Mouse (Mus musculus): ENCODE data around the gene Gpr161. TPM values are rescaled to one million over a fixed set of nuclear protein-coding genes. Genes with fewer than 3 reads are reported as not detected.
A peak's percentile ranks its signal among the peaks of the same experiment; 100 is the strongest.

Gpr161 gene
- polyA plus RNA-seq, 1 experiment = 2.8 TPM

DNA sequence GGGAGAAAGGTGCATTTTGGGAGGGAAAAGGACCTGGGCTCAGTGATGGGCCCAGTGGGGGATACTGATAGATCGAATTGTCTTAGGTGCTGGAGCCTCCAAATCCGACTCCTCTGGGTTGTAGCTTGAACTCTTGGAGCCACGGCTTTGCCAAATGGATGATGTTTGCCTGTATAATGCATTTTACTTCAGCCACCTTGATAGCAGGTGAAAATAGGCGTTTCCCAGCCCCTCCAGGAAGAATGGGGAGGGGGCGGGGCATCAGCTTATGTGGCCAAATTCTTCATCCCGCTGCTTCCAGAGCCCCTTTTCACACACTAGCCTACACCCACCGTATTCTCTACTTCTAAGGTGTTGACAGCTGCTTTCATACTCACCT is 12.6 kb upstream of the Gpr161 start:
- no peaks in the 10 kb centered on the region for H3K36me3 ChIP-seq (ENCODE audit: control insufficient read depth, insufficient read depth, low read length, poor library complexity, severe bottlenecking)
- no peak overlapping the region for H3K9ac ChIP-seq (ENCODE audit: low read depth, poor library complexity, severe bottlenecking)
- no peak overlapping the region for H3K4me3 ChIP-seq (ENCODE audit: low read depth, low read length)
- no peak overlapping the region for H3K27ac ChIP-seq (ENCODE audit: insufficient read depth, low read length)
- TF ChIP-seq CTCF (IDR thresholded peaks at IDR 0.05; ENCODE audit: low read depth, low read length) = no peak
- TF ChIP-seq POLR2A (IDR thresholded peaks at IDR 0.05; ENCODE audit: insufficient read depth, low read length) = no peak
- no peak for TF ChIP-seq EP300 (IDR thresholded peaks at IDR 0.05; ENCODE audit: insufficient read depth, low read depth, low read length)
- H3K4me1 ChIP-seq (ENCODE audit: control insufficient read depth, insufficient read depth, low read length) = no peaks in the 10 kb centered on the region
- no peaks in the 10 kb centered on the region for H3K27me3 ChIP-seq (ENCODE audit: control insufficient read depth, insufficient read depth, low read length, poor library complexity, severe bottlenecking)
- no peaks in the 10 kb centered on the region for H3K9me3 ChIP-seq (replicated peaks; ENCODE audit: control insufficient read depth, insufficient read depth, low read length, poor library complexity, severe bottlenecking)

DNA sequence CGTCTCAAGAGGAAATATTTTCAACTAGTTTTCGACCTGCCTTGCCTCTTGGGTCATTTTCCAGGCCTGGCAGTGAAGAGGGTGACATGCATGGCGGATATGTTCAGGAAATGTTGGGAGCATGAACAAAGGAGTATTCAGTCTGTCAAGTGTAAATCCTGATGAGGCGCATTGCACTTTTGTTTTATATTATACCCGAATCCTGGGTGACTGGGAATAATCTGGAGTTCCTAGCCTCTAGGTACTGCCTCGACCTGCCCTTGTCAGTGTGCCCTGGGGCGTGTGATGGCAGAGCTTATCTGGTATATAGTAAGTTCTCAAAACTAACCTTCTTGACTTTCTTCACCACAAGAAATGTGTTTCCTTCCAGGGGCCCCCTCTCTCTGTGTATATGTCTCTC is 11.5 kb upstream of the Gpr161 start:
- Histone ChIP-seq H3K4me3 (ENCODE audit: low read depth, low read length) (no peak overlapping the region), H3K36me3 (ENCODE audit: control insufficient read depth, insufficient read depth, low read length, poor library complexity, severe bottlenecking) (no peaks in the 10 kb centered on the region), H3K9ac (ENCODE audit: low read depth, poor library complexity, severe bottlenecking) (no peak overlapping the region), H3K27ac (ENCODE audit: insufficient read depth, low read length) (no peak overlapping the region), H3K27me3 (ENCODE audit: control insufficient read depth, insufficient read depth, low read length, poor library complexity, severe bottlenecking) (no peaks in the 10 kb centered on the region), H3K9me3 (replicated peaks; ENCODE audit: control insufficient read depth, insufficient read depth, low read length, poor library complexity, severe bottlenecking) (no peaks in the 10 kb centered on the region), H3K4me1 (ENCODE audit: control insufficient read depth, insufficient read depth, low read length) (no peaks in the 10 kb centered on the region)
- TF ChIP-seq EP300 (IDR thresholded peaks at IDR 0.05; ENCODE audit: insufficient read depth, low read depth, low read length) = no peak
- no peak for TF ChIP-seq POLR2A (IDR thresholded peaks at IDR 0.05; ENCODE audit: insufficient read depth, low read length)
- no peak for TF ChIP-seq CTCF (IDR thresholded peaks at IDR 0.05; ENCODE audit: low read depth, low read length)

DNA sequence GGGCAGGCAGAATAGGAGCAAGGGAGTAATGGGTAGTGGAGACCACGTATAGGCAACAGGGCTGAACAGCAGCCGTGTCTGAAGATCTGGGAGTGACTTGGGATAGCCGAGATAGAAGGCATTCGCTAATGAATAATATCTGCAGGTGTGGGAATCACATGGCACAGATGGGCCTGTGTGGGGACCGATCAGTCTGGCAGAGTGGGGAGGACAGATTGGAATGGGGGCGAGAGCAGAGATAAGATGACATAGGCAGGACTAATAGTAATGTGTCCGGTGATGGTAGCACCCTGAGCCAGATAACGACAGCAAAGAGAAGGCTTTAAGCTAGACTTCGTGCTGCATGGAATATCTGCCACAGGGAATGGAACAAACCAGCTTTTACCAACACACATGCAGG is 7.4 kb upstream of the Gpr161 start:
- Histone ChIP-seq H3K9me3 (replicated peaks; ENCODE audit: control insufficient read depth, insufficient read depth, low read length, poor library complexity, severe bottlenecking) (no peaks in the 10 kb centered on the region), H3K27ac (ENCODE audit: insufficient read depth, low read length) (no peak overlapping the region), H3K36me3 (ENCODE audit: control insufficient read depth, insufficient read depth, low read length, poor library complexity, severe bottlenecking) (no peaks in the 10 kb centered on the region), H3K9ac (ENCODE audit: low read depth, poor library complexity, severe bottlenecking) (no peak overlapping the region), H3K4me3 (ENCODE audit: low read depth, low read length) (no peak overlapping the region), H3K27me3 (ENCODE audit: control insufficient read depth, insufficient read depth, low read length, poor library complexity, severe bottlenecking) (no peaks in the 10 kb centered on the region), H3K4me1 (ENCODE audit: control insufficient read depth, insufficient read depth, low read length) (no peaks in the 10 kb centered on the region)
- TF ChIP-seq EP300 (IDR thresholded peaks at IDR 0.05; ENCODE audit: insufficient read depth, low read depth, low read length) = no peak

DNA sequence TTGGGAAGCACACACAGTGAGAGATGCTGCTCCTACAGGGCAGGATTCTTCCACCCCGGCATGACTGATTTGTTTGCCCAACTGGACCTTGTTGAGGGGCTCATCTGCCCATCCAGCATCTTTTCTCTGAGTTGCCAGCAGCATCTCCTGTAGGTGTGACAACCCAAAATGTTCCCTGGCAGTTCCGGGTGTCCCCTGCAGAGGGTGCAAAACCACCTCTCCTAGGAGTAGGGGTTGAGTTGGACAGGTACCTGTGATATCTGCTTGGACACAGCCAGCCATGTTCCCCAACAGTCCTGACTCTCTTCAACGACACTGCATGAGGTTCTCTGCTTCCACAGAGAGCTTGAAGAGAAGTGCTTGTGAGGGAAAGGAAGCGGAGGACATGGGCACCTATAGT is 5.8 kb upstream of the Gpr161 start:
- peak; percentile 75 for TF ChIP-seq CTCF (IDR thresholded peaks at IDR 0.05; ENCODE audit: low read depth, low read length)
- TF ChIP-seq EP300 (IDR thresholded peaks at IDR 0.05; ENCODE audit: insufficient read depth, low read depth, low read length) = no peak
- TF ChIP-seq POLR2A (IDR thresholded peaks at IDR 0.05; ENCODE audit: insufficient read depth, low read length) = no peak
- Histone ChIP-seq H3K36me3 (ENCODE audit: control insufficient read depth, insufficient read depth, low read length, poor library complexity, severe bottlenecking) (no peaks in the 10 kb centered on the region), H3K27ac (ENCODE audit: insufficient read depth, low read length) (no peak overlapping the region), H3K9ac (ENCODE audit: low read depth, poor library complexity, severe bottlenecking) (no peak overlapping the region), H3K4me3 (ENCODE audit: low read depth, low read length) (no peak overlapping the region), H3K27me3 (ENCODE audit: control insufficient read depth, insufficient read depth, low read length, poor library complexity, severe bottlenecking) (no peaks in the 10 kb centered on the region), H3K9me3 (replicated peaks; ENCODE audit: control insufficient read depth, insufficient read depth, low read length, poor library complexity, severe bottlenecking) (no peaks in the 10 kb centered on the region), H3K4me1 (ENCODE audit: control insufficient read depth, insufficient read depth, low read length) (no peaks in the 10 kb centered on the region)

DNA sequence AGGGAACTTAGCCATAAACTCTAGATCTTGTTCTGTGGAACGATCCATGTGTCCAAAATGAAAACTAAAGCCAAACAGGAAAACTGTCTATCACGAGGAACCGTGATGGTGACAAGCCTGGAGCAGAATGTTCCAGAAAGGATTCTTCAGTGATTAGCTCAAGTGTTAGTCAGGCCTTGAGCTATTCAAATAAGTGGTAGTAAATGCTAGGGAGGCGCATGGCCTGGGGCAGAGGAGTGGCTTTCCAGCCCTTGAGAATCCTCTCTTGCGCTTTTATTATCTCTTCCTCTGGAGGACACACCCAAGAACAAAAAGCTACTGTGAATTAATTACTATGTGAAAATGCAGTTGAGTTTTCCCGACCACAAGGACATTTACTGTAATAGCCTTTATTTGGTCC is 4.0 kb upstream of the Gpr161 start:
- H3K4me1 ChIP-seq (ENCODE audit: control insufficient read depth, insufficient read depth, low read length) = no peaks in the 10 kb centered on the region
- H3K9ac ChIP-seq (ENCODE audit: low read depth, poor library complexity, severe bottlenecking) = no peak overlapping the region
- H3K4me3 ChIP-seq (ENCODE audit: low read depth, low read length) = no peak overlapping the region
- H3K36me3 ChIP-seq (ENCODE audit: control insufficient read depth, insufficient read depth, low read length, poor library complexity, severe bottlenecking) = no peaks in the 10 kb centered on the region
- H3K27me3 ChIP-seq (ENCODE audit: control insufficient read depth, insufficient read depth, low read length, poor library complexity, severe bottlenecking) = no peaks in the 10 kb centered on the region
- no peak overlapping the region for H3K27ac ChIP-seq (ENCODE audit: insufficient read depth, low read length)
- H3K9me3 ChIP-seq (replicated peaks; ENCODE audit: control insufficient read depth, insufficient read depth, low read length, poor library complexity, severe bottlenecking) = no peaks in the 10 kb centered on the region
- no peak for TF ChIP-seq CTCF (IDR thresholded peaks at IDR 0.05; ENCODE audit: low read depth, low read length)
- 0 out of 2 replicates have a peak, but pooled peaks have one; percentile 30 for TF ChIP-seq EP300 (IDR thresholded peaks at IDR 0.05; ENCODE audit: insufficient read depth, low read depth, low read length)

DNA sequence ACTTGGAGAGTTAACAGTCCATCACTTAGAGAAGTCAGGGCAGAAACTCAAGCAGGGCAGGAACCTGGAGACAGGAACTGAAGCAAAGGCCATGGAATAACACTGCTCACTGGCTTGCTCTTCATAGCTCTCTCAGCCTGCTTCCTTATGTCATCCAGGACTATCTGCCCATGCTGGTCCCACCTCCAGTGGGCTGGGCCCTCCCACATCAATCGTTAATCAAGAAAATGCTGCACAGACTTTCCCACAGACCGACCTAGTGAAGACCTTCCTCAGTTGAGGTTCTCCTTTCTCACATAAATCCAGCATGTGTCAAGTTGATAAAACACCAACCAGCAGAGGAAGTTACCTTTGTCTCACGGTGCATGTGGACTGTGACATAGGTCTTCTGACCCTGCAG is 5.5 kb downstream of the Gpr161 start:
- Histone ChIP-seq H3K27me3 (ENCODE audit: control insufficient read depth, insufficient read depth, low read length, poor library complexity, severe bottlenecking) (no peaks in the 10 kb centered on the region), H3K9me3 (replicated peaks; ENCODE audit: control insufficient read depth, insufficient read depth, low read length, poor library complexity, severe bottlenecking) (no peaks in the 10 kb centered on the region), H3K4me3 (ENCODE audit: low read depth, low read length) (no peak overlapping the region), H3K4me1 (ENCODE audit: control insufficient read depth, insufficient read depth, low read length) (no peaks in the 10 kb centered on the region), H3K9ac (ENCODE audit: low read depth, poor library complexity, severe bottlenecking) (no peak overlapping the region), H3K36me3 (ENCODE audit: control insufficient read depth, insufficient read depth, low read length, poor library complexity, severe bottlenecking) (no peaks in the 10 kb centered on the region), H3K27ac (ENCODE audit: insufficient read depth, low read length) (no peak overlapping the region)
- TF ChIP-seq EP300 (IDR thresholded peaks at IDR 0.05; ENCODE audit: insufficient read depth, low read depth, low read length) = no peak
- no peak for TF ChIP-seq POLR2A (IDR thresholded peaks at IDR 0.05; ENCODE audit: insufficient read depth, low read length)
- TF ChIP-seq CTCF (IDR thresholded peaks at IDR 0.05; ENCODE audit: low read depth, low read length) = no peak

Data from ES-Bruce4 (cell line).